Mouse (Mus musculus): ENCODE data around the gene Mapk11. TPM values are rescaled to one million over a fixed set of nuclear protein-coding genes. Genes with fewer than 3 reads are reported as not detected.

Gene Mapk11
- polyA plus RNA-seq (2012; rRNA removed) = 1.3 TPM in 2 replicates

DNA sequence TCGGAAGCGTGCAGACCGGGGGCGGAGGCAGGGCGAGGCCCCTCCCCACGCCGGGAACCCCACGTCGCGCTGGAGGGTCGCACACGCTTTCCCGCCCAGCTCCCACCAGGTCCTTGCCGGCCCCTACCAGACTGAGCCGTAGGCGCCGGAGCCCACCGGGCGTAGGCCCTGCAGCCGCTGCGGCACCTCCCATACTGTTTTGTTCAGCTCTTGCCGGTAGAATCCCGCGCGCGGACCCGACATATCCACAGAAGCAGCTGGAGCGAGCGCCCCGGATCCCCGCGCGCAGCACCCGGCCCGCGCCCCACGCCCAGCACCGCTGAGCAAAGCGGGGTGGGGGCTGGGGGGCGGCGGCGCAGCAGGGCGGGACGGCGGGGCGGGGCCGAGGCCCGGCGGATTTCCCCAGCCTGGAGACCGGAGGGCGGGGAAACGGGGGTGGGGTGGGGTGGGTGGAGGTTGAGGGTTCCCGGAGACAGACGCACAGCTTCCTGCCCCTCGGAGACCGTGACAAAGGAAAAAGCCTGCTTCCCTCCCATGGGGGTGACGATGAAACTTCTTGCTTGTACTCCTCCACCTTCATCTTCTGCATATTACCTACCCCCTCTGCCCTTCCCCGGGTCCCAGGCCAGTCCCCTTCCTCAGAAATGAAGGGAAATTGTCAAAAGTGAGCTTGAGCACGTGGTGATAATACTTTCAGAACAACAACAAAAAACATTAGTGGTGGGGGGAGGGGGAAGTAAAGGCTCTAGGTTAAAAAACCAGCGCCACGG is at the start of gene Mapk11:
Gene Mapk11, minus strand, starts transcription at position 358 of the 770 bp plus-strand sequence.

DNA sequence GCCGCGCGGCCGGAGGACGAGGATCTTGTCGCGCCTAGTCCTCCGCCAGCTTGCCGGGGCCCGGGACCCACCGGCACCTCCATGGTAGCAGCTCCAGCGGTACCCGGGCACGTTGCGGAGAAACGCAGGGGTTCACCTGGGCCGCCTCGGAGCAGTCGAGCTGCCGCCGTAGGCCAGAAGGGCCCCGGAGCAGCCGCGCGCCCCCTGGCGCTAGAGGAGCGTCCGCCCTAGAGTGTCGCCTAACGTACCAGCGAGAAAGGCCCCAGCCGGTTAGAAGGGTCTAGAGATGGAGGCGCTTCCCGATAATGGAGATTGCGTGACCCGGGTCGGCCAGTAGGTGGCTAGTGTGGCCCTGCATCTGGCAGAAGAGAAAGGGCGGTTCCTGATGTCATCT is 46.9 kb upstream of the Mapk11 start, which contains the start of gene Dennd6b:
Gene Dennd6b, minus strand, starts transcription at position 184 of the 394 bp plus-strand sequence.

DNA sequence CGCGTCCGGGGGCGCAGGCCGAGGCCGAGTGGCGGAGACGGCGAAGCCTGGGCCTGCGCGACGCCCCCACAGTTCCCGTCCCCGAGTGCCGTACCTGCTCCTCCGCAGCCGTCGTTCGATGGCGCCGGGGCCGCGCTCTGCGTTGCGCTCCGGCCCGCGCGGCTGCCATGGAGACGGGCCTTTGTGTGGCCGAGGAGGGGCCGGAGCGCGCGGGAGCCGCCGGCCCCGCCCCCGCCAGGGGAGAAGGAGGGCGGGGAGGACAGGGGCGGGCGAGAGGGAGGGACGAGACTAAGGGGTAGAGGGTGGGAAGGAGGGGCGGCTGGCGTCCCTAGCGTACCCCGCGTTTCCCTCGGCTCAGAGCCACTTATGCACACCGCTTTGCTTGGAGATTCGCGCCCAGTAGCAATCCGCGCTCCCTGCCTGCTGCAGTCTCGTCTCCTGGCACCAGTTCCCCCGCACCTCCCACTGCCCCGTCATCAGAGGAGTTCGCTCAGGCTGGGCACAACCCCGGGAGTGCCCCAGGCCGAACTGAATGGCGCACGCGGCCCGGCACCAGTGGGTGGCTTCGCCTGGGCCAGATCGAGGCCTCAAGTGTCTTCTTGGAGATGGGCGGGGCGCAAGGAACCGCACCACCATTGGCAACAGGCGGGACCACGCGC is 31.3 kb upstream of the Mapk11 start, which contains the start of gene Plxnb2:
Gene Plxnb2, minus strand, starts transcription at position 218 of the 659 bp plus-strand sequence.

DNA sequence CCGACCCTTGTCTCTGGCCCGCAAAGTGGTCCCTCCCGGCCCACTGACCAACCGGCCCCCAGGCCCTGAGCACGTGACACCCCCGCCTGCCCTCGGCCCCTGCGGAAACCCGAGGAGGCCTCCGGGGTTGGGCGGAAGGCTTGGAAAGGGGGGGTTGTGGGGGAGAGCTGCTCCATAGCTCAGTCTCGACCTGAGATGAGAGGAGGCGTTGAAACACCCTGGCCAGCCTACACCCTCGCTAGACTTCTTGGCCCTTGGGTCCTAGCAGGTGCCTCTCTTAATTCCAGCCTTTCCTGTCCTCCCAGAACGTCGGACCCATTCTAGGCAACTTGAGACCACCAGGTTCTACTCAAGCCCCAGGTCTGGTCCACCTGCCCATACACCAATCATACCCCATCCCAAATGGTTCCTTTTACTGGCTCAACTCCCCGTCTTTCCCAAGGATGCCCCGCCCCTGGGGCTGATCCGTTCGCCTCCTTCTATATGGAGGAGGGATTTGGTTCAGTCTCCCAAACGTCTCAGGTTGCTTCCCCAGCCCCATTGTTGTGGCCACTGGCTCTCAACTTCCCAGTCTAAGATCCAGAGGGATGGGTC is 8.7 kb downstream of the Mapk11 start, which contains the start of gene Mapk12:
Gene Mapk12, minus strand, starts transcription at position 45 of the 594 bp plus-strand sequence.

DNA sequence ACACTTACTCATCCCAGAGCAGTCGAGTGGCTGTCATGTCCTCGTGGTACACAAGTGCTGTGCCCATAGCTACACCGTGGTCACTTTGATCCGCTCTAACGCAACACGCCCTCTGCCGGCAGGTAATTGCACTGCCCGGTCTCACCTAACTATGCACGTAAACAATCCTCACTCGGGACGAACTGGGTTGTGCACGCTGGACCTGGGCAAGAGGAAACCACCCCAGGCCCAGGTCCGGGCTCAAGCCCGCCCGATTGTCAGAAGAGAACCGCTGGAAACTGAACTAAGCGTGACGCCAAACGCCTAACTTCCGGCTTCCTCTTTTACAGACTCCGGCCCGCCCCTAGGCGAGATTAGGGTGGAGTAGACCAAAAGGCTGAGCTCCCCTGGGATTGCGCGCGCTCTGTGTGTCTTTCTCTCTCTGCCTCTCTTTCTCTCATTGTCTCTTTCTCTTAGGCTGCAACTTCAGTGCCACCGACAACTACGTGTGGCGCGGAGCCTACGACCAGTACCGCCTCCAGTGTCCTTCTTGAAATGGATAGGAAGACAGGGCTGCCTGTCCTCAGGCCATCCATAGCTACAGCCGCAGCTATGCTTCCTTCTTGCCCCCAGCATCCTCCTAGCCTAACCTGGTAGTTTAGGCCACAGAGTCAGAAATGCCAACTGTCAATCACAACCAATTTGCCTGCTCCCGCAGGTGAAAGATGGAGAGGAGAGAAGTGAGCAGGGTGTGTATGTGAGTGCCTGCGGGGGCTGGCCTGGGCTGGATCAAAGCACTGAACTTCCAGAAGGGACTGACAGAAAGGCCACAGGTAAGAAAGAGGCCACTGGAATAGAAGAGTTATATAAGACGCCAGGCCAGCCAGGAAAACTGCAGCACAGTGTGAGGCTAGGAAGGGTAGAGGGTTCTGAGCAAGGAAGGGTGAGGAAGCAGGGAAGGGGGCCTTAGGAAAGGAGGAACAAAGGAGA is 20.8 kb downstream of the Mapk11 start, which contains the start of gene Hdac10:
Gene Hdac10, minus strand, starts transcription at position 319 of the 969 bp plus-strand sequence.

DNA sequence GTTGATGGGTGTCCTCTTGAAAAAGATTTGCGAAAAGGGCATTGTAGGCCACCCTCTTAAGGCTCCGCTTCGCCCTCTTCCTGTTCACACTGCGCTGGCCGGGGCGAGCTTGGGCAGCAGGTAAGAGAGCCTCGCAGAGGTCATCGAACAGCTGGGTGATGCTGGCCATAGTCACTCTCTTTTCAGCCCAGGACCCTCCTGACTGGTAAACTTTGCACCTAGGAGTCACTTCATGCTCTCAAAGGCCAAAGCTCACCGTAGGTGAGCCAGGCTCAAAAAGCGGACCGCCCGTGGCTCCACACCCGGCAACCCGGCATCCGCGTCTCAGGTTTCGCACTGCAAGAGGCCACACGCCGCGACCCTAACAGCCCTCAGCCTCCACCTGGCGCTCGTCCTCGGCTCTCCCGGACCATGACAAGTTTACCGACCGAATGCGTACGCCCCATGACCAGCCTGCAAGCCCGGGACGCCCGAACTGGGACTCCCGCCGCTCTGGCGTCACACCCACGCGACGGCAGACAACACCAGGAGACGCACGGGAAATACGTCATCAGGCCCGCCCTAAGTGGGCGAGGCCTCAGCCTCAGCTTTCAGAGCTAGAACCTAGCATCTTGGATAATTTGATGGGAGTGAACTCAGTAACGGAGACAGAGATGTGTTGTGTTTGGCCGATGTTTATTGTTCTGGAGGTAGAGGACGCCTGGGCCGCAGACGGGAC is 26.6 kb downstream of the Mapk11 start, which contains the start of gene Tubgcp6:
Gene Tubgcp6, minus strand, starts transcription at position 464 of the 718 bp plus-strand sequence.

Other genes with a start within 250 kb of the Mapk11 start
- gene Ttll8, start 195.2 kb downstream of the Mapk11 start, polyA plus RNA-seq (2012; rRNA removed) = 0.04 and 0.09 TPM in 2 replicates
- gene Mlc1, start 170.6 kb downstream of the Mapk11 start, polyA plus RNA-seq (2012; rRNA removed) = not detected in 2 replicates
- gene Mov10l1, start 166.7 kb downstream of the Mapk11 start, polyA plus RNA-seq (2012; rRNA removed) = 0.01 TPM in 1 of 2 replicates, not detected in the other
- not detected in 2 replicates for gene Panx2, start 89.9 kb downstream of the Mapk11 start, polyA plus RNA-seq (2012; rRNA removed)
- gene Trabd, start 74.5 kb downstream of the Mapk11 start, polyA plus RNA-seq (2012; rRNA removed) = 21.5 and 25.2 TPM in 2 replicates
- gene Selenoo, start 60.5 kb downstream of the Mapk11 start, polyA plus RNA-seq (2012; rRNA removed) = 22.4 and 25.8 TPM in 2 replicates
- gene Tubgcp6, start 26.5 kb downstream of the Mapk11 start, polyA plus RNA-seq (2012; rRNA removed) = 6.5 and 8.5 TPM in 2 replicates
- 9.1 and 9.7 TPM in 2 replicates for gene Hdac10, start 20.9 kb downstream of the Mapk11 start, polyA plus RNA-seq (2012; rRNA removed)
- gene Mapk12, start 8.9 kb downstream of the Mapk11 start, polyA plus RNA-seq (2012; rRNA removed) = 3.5 and 4.5 TPM in 2 replicates
- gene Plxnb2, start 31.2 kb upstream of the Mapk11 start, polyA plus RNA-seq (2012; rRNA removed) = 37.7 and 44.3 TPM in 2 replicates
- gene Dennd6b, start 46.9 kb upstream of the Mapk11 start, polyA plus RNA-seq (2012; rRNA removed) = 5.4 and 6.4 TPM in 2 replicates
- gene Ppp6r2, start 61.9 kb upstream of the Mapk11 start, polyA plus RNA-seq (2012; rRNA removed) = 13.5 and 14.0 TPM in 2 replicates
- 26.2 and 28.5 TPM in 2 replicates for gene Sbf1, start 165.7 kb upstream of the Mapk11 start, polyA plus RNA-seq (2012; rRNA removed)
- 10.3 and 11.8 TPM in 2 replicates for gene Adm2, start 173.1 kb upstream of the Mapk11 start, polyA plus RNA-seq (2012; rRNA removed)
- gene Miox, start 184.8 kb upstream of the Mapk11 start, polyA plus RNA-seq (2012; rRNA removed) = 12.7 and 15.7 TPM in 2 replicates
- 9.9 and 11.9 TPM in 2 replicates for gene Lmf2, start 206.0 kb upstream of the Mapk11 start, polyA plus RNA-seq (2012; rRNA removed)
- 51.8 and 56.2 TPM in 2 replicates for gene Ncaph2, start 206.1 kb upstream of the Mapk11 start, polyA plus RNA-seq (2012; rRNA removed)
- gene Sco2, start 224.2 kb upstream of the Mapk11 start, polyA plus RNA-seq (2012; rRNA removed) = 21.4 and 21.6 TPM in 2 replicates
- gene Tymp, start 227.4 kb upstream of the Mapk11 start, polyA plus RNA-seq (2012; rRNA removed) = 1.3 and 1.6 TPM in 2 replicates
- gene Odf3b, start 229.7 kb upstream of the Mapk11 start, polyA plus RNA-seq (2012; rRNA removed) = 0.96 and 1.2 TPM in 2 replicates
- not detected in 2 replicates for gene Klhdc7b, start 235.3 kb upstream of the Mapk11 start, polyA plus RNA-seq (2012; rRNA removed)